Mouse (Mus musculus): Measurements from ENCODE around the gene Ncf2.

DNA sequence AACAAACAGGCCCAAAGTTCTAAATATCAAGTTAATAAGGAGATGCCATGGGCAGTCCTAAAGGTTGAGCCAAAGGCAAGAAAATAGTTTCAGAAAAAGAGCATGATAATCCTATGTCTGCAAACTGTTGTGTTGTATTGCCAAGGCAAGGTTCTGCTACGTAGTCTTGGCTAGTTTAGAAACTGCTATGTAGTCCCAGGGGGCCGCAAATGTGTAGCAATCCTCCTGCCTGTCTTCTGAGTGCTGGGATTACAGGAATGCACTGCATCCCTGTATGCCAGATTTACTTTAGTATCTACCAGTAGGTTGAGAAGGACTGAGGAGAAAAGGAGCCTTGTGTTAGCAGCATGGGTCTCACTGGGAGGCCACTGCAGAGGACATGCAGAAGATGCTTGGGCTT, 46.9 kb downstream of the Ncf2 start:
- no peak for TF ChIP-seq POLR2A (IDR thresholded peaks at IDR 0.05; ENCODE audit: borderline replicate concordance, extremely low read depth, low read depth, low read length)
- TF ChIP-seq CTCF (IDR thresholded peaks at IDR 0.05; ENCODE audit: insufficient read depth, low read length): no peak

Data from lung, adult 2 months (tissue).